Mouse (Mus musculus): Measurements from ENCODE around the gene Col19a1. TPM values are rescaled to one million over a fixed set of nuclear protein-coding genes. Genes with fewer than 3 reads are reported as not detected.

The Col19a1 gene
- polyA plus RNA-seq, 1 experiment: 0.01 TPM

DNA sequence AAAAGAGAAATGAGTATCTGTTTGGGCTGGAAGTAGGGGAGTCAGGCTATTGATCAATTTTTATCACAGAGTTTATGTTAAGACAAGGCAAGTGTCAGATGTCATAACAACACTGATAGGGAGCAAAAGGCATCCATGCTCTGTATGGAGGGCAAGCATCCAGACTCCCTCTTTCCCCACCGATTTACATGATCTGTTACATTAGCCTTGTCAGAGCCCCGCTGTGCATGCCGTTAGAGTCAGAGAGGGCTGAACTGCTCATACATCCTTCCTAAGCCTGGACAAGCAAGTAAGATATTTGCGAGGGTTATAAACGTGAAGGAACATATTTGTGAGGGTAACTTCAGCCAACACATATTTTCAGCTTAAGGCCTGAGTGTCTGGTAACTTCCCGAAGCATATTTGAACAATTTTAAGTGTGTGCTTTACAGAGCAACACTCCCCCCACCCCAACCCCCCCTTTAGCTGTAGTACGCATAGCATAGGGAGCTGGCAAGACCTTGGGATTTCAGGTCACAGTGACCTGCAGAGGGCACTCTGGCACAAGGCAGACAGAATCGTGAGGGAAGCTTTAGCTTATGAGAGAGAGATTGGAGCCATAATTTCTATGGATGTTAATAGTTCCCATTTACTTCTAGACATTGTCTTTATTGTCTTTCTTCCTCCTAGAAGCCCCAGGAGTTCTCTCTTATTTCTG, 209.0 kb downstream of the Col19a1 start:
- H3K36me3 ChIP-seq (ENCODE audit: control insufficient read depth, insufficient read depth): no peaks in the 10 kb centered on the region
- TF ChIP-seq POLR2A (IDR thresholded peaks at IDR 0.05; ENCODE audit: insufficient read length, low read depth) (no peak), USF1 (IDR thresholded peaks at IDR 0.05; ENCODE audit: low read depth) (no peak), POLR2AphosphoS2 (IDR thresholded peaks at IDR 0.05; ENCODE audit: insufficient read length, low read depth) (no peak), E2F4 (IDR thresholded peaks at IDR 0.05; ENCODE audit: insufficient read depth) (no peak), REST (IDR thresholded peaks at IDR 0.05; ENCODE audit: insufficient read depth, insufficient read length) (no peak), TCF12 (IDR thresholded peaks at IDR 0.05; ENCODE audit: insufficient read depth, poor library complexity, severe bottlenecking) (no peak)

GRCm38 (mm10) chr1:24374902-24375301, 212.4 kb downstream of the Col19a1 start:
- Histone ChIP-seq H3K27me3 (ENCODE audit: control insufficient read depth, insufficient read depth, insufficient read length) (no peaks in the 10 kb centered on the region), H3K4me2 (ENCODE audit: low read depth) (no peak overlapping the region), H3ac (ENCODE audit: control insufficient read depth, insufficient read length) (no peak overlapping the region), H3K36me3 (ENCODE audit: control insufficient read depth, insufficient read depth) (no peaks in the 10 kb centered on the region), H3K4me3 (no peak overlapping the region), H3K79me2 (ENCODE audit: control insufficient read depth, insufficient read depth) (no peaks in the 10 kb centered on the region)
- TF ChIP-seq CEBPB (IDR thresholded peaks at IDR 0.05; ENCODE audit: insufficient read depth, poor library complexity, severe bottlenecking): no peak

More for the DNA sequence above, 209.0 kb downstream of the Col19a1 start:
- Histone ChIP-seq H3K4me3 (no peak overlapping the region), H3K27me3 (ENCODE audit: control insufficient read depth, insufficient read depth, insufficient read length) (no peaks in the 10 kb centered on the region), H3ac (ENCODE audit: control insufficient read depth, insufficient read length) (no peak overlapping the region), H3K79me2 (ENCODE audit: control insufficient read depth, insufficient read depth) (no peaks in the 10 kb centered on the region), H3K4me2 (ENCODE audit: low read depth) (no peak overlapping the region)

DNA sequence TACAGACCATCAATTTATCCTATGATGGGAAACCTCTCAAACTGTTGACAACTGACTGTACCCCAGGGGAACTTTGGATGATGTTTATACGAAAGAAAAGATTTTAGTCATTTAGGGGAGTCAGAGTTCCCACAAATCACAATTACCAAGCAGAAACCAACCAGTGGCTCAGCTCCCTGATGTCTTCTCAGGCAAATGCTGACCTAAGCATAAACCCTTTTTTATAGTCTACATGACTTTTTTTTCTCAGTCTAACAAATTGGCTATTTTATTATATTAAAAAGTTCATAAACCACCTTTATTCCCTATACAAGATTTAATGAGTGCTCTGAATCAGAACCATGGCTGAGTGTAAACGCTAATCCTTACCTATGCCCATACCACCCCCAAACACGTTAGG, 213.6 kb downstream of the Col19a1 start:
- H3K4me2 ChIP-seq (ENCODE audit: low read depth): no peak overlapping the region
- H3K79me2 ChIP-seq (ENCODE audit: control insufficient read depth, insufficient read depth): no peaks in the 10 kb centered on the region
- H3K27me3 ChIP-seq (ENCODE audit: control insufficient read depth, insufficient read depth, insufficient read length): no peaks in the 10 kb centered on the region
- TF ChIP-seq USF1 (IDR thresholded peaks at IDR 0.05; ENCODE audit: low read depth): no peak
- TF ChIP-seq MAX (IDR thresholded peaks at IDR 0.05; ENCODE audit: low read depth): no peak
- TF ChIP-seq MYOG (IDR thresholded peaks at IDR 0.05; ENCODE audit: control insufficient read depth in 1 of 3, insufficient read depth in 1 of 3, insufficient read length in 2 of 3, low read depth in 2 of 3): no peak
- TF ChIP-seq E2F4 (IDR thresholded peaks at IDR 0.05; ENCODE audit: insufficient read depth): no peak
- no peak for TF ChIP-seq SRF (IDR thresholded peaks at IDR 0.05; ENCODE audit: control insufficient read depth, insufficient read length, low read depth)
- TF ChIP-seq MYOD1 (IDR thresholded peaks at IDR 0.05; ENCODE audit: control insufficient read depth in 1 of 3, insufficient read length in 2 of 3, low read depth in 2 of 3): no peak
- TF ChIP-seq CEBPB (IDR thresholded peaks at IDR 0.05; ENCODE audit: insufficient read depth, poor library complexity, severe bottlenecking): no peak
- no peak for TF ChIP-seq TCF3 (IDR thresholded peaks at IDR 0.05; ENCODE audit: insufficient read length, low read depth)
- TF ChIP-seq TCF12 (IDR thresholded peaks at IDR 0.05; ENCODE audit: insufficient read depth, poor library complexity, severe bottlenecking): no peak
- no peak for TF ChIP-seq POLR2A (IDR thresholded peaks at IDR 0.05; ENCODE audit: insufficient read length, low read depth)
- no peak for TF ChIP-seq POLR2AphosphoS2 (IDR thresholded peaks at IDR 0.05; ENCODE audit: insufficient read length, low read depth)
- TF ChIP-seq REST (IDR thresholded peaks at IDR 0.05; ENCODE audit: insufficient read depth, insufficient read length): no peak
- H3K36me3 ChIP-seq (ENCODE audit: control insufficient read depth, insufficient read depth): no peaks in the 10 kb centered on the region
- H3K4me3 ChIP-seq: no peak overlapping the region
- no peak overlapping the region for H3ac ChIP-seq (ENCODE audit: control insufficient read depth, insufficient read length)

- H3K79me2 ChIP-seq (ENCODE audit: control insufficient read depth, insufficient read depth): no peaks in the 10 kb centered on the region
- H3K4me2 ChIP-seq (ENCODE audit: low read depth): no peak overlapping the region
- no peak for TF ChIP-seq SRF (IDR thresholded peaks at IDR 0.05; ENCODE audit: control insufficient read depth, insufficient read length, low read depth)
- no peak for TF ChIP-seq TCF3 (IDR thresholded peaks at IDR 0.05; ENCODE audit: insufficient read length, low read depth)
- TF ChIP-seq USF1 (IDR thresholded peaks at IDR 0.05; ENCODE audit: low read depth): no peak
- TF ChIP-seq MAX (IDR thresholded peaks at IDR 0.05; ENCODE audit: low read depth): no peak
- no peak for TF ChIP-seq E2F4 (IDR thresholded peaks at IDR 0.05; ENCODE audit: insufficient read depth)
- TF ChIP-seq TCF12 (IDR thresholded peaks at IDR 0.05; ENCODE audit: insufficient read depth, poor library complexity, severe bottlenecking): no peak
- no peak for TF ChIP-seq CEBPB (IDR thresholded peaks at IDR 0.05; ENCODE audit: insufficient read depth, poor library complexity, severe bottlenecking)
- no peak for TF ChIP-seq POLR2AphosphoS2 (IDR thresholded peaks at IDR 0.05; ENCODE audit: insufficient read length, low read depth)
- TF ChIP-seq REST (IDR thresholded peaks at IDR 0.05; ENCODE audit: insufficient read depth, insufficient read length): no peak
- no peak for TF ChIP-seq MYOD1 (IDR thresholded peaks at IDR 0.05; ENCODE audit: control insufficient read depth in 1 of 3, insufficient read length in 2 of 3, low read depth in 2 of 3)
- TF ChIP-seq MYOG (IDR thresholded peaks at IDR 0.05; ENCODE audit: control insufficient read depth in 1 of 3, insufficient read depth in 1 of 3, insufficient read length in 2 of 3, low read depth in 2 of 3): no peak
- TF ChIP-seq POLR2A (IDR thresholded peaks at IDR 0.05; ENCODE audit: insufficient read length, low read depth): no peak
- H3K4me3 ChIP-seq: no peak overlapping the region
- no peak overlapping the region for H3ac ChIP-seq (ENCODE audit: control insufficient read depth, insufficient read length)
- no peaks in the 10 kb centered on the region for H3K27me3 ChIP-seq (ENCODE audit: control insufficient read depth, insufficient read depth, insufficient read length)
- H3K36me3 ChIP-seq (ENCODE audit: control insufficient read depth, insufficient read depth): no peaks in the 10 kb centered on the region
Observed at GRCm38 (mm10) chr1:24372471-24373258, 214.6 kb downstream of the Col19a1 start.
